Mouse (Mus musculus) brain, embryonic 18.5 days (tissue): Measurements from ENCODE around the gene Ces1f.
"Not testable (repeated sequence)": the region's sequence is repeated elsewhere in the genome, so short reads cannot be mapped to it uniquely, and the experiment has no call there.

ENCODE experiments used
- DNase-seq: peaks from one replicate; pipeline ENCODE4 v3.0.0-alpha.2; 2012; ENCODE audit warnings: low read depth, low spot score

The Ces1f gene

DNA sequence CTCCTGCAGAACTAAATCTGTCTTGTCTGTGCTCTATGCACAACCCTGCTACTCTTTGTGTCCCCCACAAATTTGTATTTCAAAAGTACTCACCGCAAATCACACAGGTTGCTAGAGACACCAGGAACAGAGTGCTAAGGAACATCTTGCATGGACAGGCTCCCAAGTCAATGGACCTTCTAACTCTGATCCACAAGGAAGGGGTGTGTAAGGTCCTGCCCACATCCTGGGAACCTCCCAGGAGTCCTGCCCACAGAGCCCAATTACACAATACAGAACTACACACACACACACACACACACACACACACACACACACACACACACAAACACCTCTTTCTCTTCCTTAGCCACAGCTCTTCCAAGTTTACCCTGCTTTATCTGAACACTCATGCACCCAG, at the start of gene Ces1f:
Gene Ces1f (minus strand): TSS at position 192 of the 400 bp plus-strand sequence.
- DNase-seq, result no peak

DNA sequence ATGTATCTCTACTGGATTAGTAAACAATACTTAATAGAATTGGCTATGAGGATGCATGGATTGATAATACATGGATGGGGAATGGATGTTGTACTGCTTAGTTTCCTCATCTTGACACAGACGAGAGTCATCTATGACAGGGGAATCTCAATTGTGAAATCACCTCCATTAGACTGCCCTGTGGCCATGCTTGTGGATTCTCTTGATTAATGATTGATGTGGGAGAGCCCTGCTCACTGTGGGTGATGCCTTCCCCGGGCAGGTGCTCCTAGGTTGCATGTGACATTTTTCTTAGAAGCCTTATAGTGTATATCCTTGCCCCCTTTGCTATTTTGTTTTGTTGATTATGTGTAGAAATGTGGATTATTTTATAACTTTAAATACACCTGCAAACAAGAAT, 45.6 kb upstream of the Ces1f start:
- no peak for DNase-seq

GRCm38 (mm10) chr8:93317031-93317430, 37.5 kb upstream of the Ces1f start:
- no peak for DNase-seq

GRCm38 (mm10) chr8:93315557-93315956, 36.0 kb upstream of the Ces1f start:
- no peak for DNase-seq

DNA sequence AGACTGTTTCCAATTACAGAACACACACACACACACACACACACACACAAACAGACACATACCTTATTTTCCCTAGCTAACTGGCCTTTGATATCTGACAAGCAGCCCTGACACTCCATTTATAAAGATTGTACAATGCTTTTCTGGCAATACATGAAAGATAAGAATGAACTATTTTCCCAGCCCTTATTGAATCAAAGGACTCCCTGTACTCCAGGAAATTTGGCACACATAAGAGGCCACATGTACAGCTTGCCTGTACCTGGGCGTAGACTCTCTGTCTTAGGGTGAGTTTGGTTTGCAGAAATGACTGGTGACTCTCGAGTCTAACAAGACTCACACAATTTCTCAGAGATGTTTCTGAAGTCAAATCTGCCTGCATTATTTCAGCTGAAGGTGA, 4.3 kb upstream of the Ces1f start:
- no peak for DNase-seq

- DNase-seq, result no peak
These were observed 2.8 kb upstream of the Ces1f start for GRCm38 (mm10) chr8:93282349-93282748.

DNA sequence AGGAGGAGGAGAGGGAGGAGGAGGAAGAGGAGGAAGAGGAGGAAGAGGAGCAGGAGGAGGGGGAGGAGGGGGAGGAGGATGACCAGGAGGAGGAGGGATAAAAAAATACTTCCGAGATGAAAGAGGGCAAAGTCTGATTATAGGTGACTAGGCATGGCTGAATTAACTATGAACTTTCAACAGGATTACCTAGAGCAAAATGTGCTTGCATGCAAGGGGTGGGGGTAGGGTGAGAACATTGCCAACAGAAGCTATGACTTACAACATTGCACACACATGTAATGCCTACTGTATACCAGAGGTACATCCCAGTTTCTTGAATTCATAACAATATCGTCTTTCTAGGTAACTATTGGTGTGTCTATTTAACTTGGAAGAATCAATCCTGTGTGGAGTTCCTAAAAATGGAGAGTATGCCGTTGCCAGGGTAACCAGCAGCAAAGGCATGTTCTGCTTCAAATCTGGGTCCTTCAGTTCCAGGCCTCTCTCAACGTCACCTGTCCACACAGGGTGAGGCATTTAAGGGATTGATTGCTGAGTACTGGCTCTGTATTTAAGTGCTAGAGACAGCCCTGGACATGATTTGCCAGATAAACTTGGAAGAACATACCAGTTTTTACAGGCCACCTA, 1.3 kb downstream of the Ces1f start:
- no peak for DNase-seq

DNA sequence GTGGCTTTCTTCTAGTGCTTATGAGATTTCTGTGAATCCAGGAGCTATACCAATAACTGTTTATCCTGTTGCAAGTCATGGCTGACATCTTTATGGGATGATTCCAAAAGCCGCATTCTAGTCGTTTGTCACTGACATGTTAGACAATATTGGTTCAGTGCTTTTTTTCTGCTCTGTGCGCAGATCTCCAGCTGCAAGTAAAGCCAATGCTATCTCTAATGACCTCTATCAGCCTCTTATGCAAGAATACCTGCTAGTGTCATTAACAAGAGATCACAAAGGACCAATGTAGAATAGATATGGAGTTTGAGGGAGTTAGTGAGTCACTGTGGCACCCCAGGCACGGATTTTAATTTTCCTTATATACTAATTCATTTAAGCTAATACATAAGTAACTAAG, 4.9 kb downstream of the Ces1f start:
- no peak for DNase-seq

GRCm38 (mm10) chr8:93273321-93273720, 6.2 kb downstream of the Ces1f start:
- DNase-seq, result no peak

DNA sequence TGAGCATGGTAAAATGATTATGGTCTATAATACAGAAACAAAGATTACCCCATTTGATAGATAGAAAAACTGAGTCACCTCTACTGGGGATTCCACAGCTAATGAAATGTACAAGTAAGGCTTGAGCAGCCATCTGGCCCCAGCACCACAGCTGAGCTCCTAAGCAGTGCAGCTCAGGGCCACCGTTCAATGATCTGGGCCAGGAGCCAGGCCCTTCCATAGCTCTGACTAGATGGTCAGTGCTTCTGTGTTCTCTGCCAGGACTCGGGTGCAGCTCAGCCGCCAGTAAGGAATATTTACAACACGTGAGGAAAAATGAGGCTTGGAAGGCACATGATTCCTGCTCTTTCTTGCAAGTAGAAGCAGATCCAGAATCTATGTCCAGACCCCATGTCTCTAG, 6.9 kb downstream of the Ces1f start:
- no peak for DNase-seq

- DNase-seq, result no peak
These were observed 18.1 kb downstream of the Ces1f start for GRCm38 (mm10) chr8:93261436-93261835.

GRCm38 (mm10) chr8:93252400-93252925, 27.1 kb downstream of the Ces1f start:
- no peak for DNase-seq

- DNase-seq, result no peak
These were observed 33.5 kb downstream of the Ces1f start for GRCm38 (mm10) chr8:93246057-93246456.

DNA sequence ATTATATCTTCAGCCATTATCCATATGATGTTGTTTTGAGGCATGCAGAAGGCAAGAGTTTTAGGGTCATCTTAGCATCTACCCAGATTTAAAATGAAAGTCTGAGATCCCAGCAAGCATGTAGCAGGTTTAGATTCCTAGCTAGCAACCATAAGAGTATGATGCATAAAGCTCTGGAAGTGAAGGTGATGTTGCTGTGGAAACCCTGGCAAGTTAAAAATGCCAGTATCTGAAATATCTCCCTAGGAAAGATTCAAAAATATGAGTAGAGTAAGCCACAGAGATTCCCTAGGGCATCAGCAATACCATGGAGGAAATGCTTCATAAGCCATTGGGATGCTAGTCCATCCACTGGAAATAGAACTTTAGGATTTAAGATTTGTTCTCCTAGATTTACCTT, 39.7 kb downstream of the Ces1f start:
- no peak for DNase-seq

- DNase-seq, result no peak
These were observed 43.9 kb downstream of the Ces1f start for GRCm38 (mm10) chr8:93235681-93236080.

GRCm38 (mm10) chr8:93234706-93235105, 44.8 kb downstream of the Ces1f start:
- DNase-seq, result no peak

DNA sequence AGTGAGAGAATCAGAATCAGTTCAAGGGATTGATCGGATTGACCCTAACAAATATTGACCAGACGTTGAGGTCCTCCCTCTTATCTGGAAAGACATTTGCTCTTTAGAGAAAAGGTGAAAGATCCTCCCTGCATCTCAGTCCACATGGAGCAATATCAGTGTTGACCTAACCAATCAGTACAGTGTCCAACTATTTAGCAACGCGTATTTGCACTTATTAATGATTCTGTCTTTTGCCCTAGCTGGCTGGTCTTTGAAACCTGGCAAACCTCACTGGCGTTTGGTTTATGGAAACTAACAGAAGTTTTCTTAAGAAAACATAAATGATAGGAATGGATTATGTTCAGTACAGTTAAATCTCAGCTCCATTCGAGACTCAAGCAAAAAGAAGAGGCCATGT, 45.5 kb downstream of the Ces1f start:
- no peak for DNase-seq

GRCm38 (mm10) chr8:93229446-93229845, 50.1 kb downstream of the Ces1f start, which contains the start of gene Ces1e:
Gene Ces1e, minus strand, starts transcription at chr8:93229619.
- no peak for DNase-seq

GRCm38 (mm10) chr8:93228673-93229370, 50.7 kb downstream of the Ces1f start:
- DNase-seq, result no peak

DNA sequence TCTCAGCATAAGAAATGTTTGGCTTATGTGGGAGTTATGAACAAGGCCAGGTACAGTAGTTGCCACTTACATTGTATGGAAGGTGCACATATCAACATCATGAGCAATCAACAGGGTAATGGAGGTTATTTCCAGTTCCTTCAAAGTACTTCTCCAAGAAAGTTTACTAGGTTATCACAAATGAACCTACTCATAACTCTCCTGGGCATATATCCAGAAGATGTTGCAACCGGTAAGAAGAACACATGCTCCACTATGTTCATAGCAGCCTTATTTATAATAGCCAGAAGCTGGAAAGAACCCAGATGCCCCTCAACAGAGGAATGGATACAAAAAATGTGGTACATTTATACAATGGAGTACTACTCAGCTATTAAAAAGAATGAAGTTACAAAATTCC, 53.1 kb downstream of the Ces1f start:
- not testable (repeated sequence) for DNase-seq

- DNase-seq, result no peak
These were observed 57.7 kb downstream of the Ces1f start for GRCm38 (mm10) chr8:93221896-93222295.

DNA sequence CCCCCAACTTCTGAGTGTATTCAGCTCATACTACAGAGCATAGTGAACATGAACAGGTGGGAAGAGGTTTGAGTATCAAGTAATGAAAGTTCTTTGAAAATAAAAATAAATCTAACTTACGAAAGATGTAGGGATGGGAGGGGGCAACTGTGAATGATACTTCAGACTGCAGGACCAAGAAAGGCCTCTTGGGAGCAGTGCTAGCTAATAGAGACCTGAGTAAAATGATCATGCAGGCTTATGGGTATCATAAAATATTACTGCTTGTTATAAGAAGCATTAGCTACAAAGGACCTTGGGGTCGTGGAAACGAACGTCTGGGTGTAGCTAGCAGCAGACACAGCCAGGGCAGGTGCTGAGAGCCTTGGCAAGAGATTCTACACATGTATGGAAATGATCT, 61.7 kb downstream of the Ces1f start:
- no peak for DNase-seq

- no peak for DNase-seq
These were observed 62.2 kb downstream of the Ces1f start for GRCm38 (mm10) chr8:93217375-93217774.
